Mouse (Mus musculus) neutrophil, adult 5-6 weeks (primary cell): Measurements from ENCODE around the gene Med31. TPM values are rescaled to one million over a fixed set of nuclear protein-coding genes. Genes with fewer than 3 reads are reported as not detected.
"Not testable (repeated sequence)": the region's sequence is repeated elsewhere in the genome, so short reads cannot be mapped to it uniquely, and the experiment has no call there.

Source experiments
- ATAC-seq: fragments of 151-379, 151-347 bp; 2 replicates; pipeline ENCODE4 v1.8.0; 2017; ENCODE audit warnings: mild to moderate bottlenecking, moderate TSS enrichment; ENCODE audit not compliant: insufficient number of reproducible peaks, poor library complexity, low FRiP score, severe bottlenecking; ENCODE audit errors: extremely low read depth
- total RNA-seq: library from RNA; stranded (forward); fragments of 200-1000 nt; gene quantifications from 2 replicates; pipeline ENCODE4 v1.2.3, GENCODE M21; 2017

The Med31 gene
- total RNA-seq, 1 experiment from 2014 or later = 30.3 TPM

- peak; percentile 13; the same call in 1 of the 2 replicates for ATAC-seq
Measured at GRCm38 (mm10) chr11:72206341-72207203, 8.8 kb downstream of the Med31 start, which contains the start of gene Gm43951. Gene Gm43951, minus strand, starts transcription at chr11:72206840.

GRCm38 (mm10) chr11:72205256-72205655 is 10.1 kb downstream of the Med31 start:
- ATAC-seq = no peak

DNA sequence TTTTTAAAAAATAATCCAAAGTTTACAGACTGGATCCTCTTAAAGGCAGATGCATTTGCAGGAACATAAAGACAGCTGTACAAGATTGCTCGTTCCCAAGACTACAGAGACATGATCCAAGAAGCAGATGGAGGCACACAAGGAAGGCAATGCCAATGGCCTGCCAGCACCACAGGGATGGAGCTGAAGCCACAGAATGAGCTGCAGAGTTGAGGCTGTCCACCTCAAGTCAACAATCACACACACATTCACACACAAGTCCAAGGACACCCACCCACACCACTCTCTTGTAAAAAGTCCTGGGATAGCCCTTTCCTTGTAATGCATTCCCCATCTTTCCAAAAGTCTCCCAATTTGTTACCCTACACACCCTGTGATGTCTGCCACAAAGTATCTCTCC is 12.0 kb downstream of the Med31 start:
- no peak for ATAC-seq

DNA sequence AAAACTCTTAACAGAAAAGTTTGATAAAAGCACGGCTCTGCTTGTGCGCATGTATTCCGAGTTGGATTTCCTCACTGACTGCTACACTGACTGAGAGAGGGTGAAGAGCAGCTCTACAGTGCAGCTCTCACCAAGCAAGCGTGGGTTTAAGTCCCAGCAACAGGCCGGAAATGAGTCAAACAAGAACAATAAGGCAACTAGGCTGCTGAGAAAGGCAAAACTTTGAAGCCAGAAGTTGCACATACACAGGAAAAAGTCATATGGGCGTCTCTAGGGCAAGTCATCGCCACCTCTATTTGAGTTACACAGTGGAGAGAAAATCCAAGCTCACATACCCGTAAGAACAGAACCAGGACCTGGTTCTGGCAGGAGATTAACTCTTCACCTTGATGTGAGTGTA is 18.9 kb downstream of the Med31 start:
- ATAC-seq = no peak

DNA sequence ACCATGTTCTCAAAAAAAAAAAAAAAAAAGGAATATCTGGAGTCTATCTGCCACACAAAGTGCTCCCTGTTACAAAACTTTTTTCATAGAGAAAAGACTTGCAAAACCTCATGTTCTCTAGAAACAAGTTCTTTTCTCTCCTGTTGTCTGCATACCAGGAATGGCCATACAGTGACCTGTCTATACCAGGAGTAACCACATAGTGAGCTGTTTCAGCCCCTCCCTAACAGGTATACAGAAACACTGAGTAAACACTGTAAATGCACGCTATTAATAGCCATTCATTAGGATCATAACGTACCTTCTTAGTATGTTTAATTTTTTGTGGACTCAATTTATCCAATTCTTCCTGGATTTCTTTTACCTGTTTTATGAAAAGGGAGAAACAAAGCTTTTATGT is 21.1 kb downstream of the Med31 start:
- no peak for ATAC-seq

GRCm38 (mm10) chr11:72190857-72191256 is 24.5 kb downstream of the Med31 start:
- no peak for ATAC-seq

DNA sequence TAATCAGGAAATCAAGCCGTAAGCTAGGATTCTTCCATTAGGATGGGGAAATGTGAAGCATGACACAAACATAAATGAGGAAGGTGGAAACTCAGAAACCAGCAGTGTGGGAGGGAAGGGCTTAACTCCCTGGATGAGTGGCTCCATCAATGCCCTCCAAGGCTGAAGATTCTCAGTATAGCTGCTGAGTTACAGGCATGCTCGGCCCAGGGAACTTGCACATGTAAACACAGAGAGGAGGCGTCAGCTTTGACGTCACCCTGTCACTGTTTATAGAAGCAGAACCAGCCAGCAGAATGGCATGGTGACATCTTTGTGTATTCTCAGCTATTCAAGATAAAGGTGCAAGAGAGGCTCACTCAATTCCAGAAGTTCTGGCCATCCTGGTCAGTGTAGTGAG is 31.1 kb downstream of the Med31 start:
- ATAC-seq = no peak

DNA sequence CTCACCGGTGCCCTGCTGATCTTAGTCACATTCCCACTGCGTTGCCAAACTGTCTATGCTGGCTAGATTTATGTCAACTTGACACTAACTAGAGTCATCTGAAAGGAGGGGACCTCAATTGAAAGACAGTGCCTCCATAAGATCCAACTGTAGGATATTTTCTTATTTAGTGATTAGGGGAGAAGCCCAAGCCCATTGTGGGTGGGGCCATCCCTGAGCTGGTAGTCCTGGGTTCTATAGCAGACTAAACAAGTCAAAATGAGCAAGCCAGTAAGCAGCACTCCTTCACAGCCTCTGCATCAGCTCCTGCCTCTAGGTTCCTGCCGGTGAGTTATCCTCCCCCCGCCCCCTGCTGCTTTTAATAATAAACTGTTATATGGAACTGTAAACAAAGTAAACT is 34.3 kb downstream of the Med31 start:
- no peak for ATAC-seq

DNA sequence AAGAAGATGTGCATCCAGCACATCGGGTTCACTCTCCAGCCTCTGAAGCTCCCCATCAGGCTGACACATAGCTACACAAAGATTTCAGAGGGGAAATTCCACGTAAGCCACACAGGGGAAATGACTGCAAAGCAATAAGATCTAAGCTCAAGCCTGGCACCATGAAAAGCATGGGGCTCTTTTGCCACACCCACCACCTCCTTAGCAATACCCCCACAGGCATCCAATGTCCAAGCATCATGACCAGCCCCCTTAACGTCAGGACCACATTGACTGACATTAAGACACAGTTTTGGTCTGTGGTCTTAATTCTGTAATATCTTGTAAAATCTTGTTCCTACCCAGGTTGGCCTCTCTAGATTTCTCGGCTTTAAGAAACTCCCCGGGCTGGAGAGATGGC is 34.8 kb downstream of the Med31 start:
- ATAC-seq = no peak

DNA sequence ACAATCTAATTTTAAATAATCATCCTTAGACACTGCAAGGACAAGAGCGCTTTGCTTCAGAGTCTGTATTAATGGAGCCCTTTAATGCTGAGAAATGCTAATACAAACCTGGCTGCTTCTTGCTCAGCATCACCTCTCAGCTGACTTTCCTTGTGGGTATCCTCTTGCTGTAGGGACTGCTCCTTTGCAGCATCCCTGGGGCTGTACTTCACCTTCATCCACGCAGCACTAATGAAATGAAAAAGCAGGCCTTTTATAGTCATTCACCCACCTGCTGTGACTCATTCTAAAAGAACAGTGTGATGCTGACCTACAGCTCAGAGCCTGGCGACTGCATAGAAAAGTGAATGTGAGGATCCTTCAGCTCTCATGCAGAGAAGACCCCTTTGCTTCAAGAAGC is 38.8 kb downstream of the Med31 start:
- no peak for ATAC-seq

GRCm38 (mm10) chr11:72175966-72176365 is 39.4 kb downstream of the Med31 start:
- ATAC-seq = no peak

DNA sequence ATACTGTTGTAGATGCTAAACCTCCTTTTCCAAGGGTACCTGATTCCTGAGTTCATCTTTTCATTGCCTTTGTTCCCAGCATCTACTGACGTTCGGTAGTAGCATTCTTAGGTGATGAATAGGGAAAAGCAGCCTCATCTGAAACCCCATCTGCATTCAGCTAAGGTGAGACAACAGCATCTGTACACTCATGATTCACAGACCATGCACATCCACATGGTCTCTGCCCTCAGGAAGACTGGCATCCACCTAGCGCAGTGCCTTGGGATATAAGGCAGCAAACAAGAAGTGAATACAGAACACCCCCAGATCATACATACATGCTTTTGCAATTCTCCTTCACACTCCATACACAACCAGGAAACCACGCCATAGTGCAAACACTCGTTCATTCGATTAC is 40.7 kb downstream of the Med31 start:
- no peak for ATAC-seq

DNA sequence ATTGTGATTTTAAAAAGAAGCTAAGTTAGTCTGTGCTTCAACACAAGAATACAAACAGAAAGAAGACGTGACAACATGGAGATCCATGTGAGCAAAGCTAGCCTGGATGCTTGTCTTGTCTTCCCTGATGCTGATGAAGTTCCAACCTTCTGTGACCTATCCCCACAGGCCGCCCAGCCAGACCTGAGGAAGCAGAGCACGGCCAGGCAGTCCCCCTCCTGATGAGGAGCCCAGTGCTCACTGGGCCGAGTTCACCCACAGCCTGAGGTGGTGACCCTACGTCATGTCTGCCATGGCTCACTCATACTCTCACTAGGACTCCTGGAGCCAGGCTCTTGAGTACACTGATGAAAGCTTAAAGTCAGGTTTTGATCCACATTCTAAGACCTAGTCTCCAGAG is 41.9 kb downstream of the Med31 start:
- no peak for ATAC-seq

DNA sequence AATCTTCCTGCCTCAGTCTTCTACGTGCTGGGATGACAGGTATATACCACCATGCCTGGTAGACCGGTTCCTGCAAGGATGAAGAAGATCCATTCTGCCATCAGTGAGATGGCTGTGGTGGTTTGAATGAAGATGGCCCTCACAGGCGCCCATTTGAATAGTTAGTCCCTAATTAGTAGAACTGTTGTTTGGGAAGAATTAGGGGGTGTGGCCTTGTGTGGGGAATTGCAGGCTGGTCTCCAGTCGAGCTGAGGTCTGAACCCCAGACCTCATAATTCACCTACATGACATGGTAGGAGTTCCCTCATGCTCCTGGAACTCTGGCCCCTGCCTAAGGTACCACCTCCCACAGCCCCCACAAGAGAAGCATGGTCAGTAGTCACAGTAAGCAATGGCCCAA is 43.5 kb downstream of the Med31 start:
- ATAC-seq = not testable (repeated sequence)

DNA sequence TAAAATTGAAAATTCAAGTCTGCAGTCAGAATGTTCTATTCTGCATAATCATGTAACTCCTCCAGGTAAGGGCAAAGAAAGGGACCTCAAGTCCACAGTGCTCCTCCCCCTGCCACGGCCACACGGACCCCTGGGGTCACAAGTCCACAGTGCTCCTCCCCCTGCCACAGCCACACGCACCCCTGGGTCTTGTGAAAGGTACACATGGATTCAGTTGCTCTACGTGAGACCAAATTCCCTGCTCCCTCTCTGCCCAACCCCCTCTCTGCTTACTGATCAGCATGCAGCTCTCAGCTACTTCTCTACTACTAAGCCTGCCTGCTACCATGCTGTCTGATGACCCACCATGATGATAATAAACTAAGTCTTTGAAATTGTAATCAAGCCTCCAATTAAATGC is 45.5 kb downstream of the Med31 start:
- no peak for ATAC-seq

DNA sequence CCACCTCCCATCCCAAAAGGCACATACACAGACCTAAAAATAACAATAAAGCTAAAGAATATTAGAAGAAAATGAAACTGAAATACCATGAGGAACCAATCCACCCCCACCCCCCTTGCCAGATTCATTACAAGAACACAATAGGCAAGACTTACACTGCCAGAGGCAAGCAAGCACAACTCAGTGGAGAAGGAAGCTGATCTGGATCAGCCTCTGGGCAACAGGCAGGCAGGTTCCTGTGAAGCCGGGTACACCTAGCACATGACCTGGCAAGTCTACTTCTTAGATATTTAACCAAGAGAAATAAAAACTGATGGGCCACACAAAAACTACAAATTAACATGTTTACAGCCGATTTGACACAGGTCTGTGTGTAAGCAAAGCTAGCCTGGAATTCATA is 52.2 kb downstream of the Med31 start:
- ATAC-seq = no peak

Other genes starting within 250 kb of the Med31 start
- not detected in 2 replicates for gene Aipl1, start 178.1 kb downstream of the Med31 start, total RNA-seq
- gene Pimreg, start 173.6 kb downstream of the Med31 start, total RNA-seq = not detected in 2 replicates
- 0.12 TPM in 1 of 2 replicates, not detected in the other for gene Pitpnm3, start 79.8 kb downstream of the Med31 start, total RNA-seq
- gene Gm43951, start 8.8 kb downstream of the Med31 start, total RNA-seq = 0.74 and 2.2 TPM in 2 replicates
- gene 4933427D14Rik, start 8.1 kb downstream of the Med31 start, total RNA-seq = 19.3 and 25.4 TPM in 2 replicates
- 26.3 and 28.5 TPM in 2 replicates for gene Txndc17, start 8.0 kb downstream of the Med31 start, total RNA-seq
- 0.23 TPM in 1 of 2 replicates, not detected in the other for gene Slc13a5, start 51.6 kb upstream of the Med31 start, total RNA-seq
- 37.6 and 44.4 TPM in 2 replicates for gene Xaf1, start 86.0 kb upstream of the Med31 start, total RNA-seq
- 0.35 TPM in 1 of 2 replicates, not detected in the other for gene Fbxo39, start 98.9 kb upstream of the Med31 start, total RNA-seq
- not detected in 2 replicates for gene Tekt1, start 146.8 kb upstream of the Med31 start, total RNA-seq
- not detected in 2 replicates for gene Smtnl2, start 196.1 kb upstream of the Med31 start, total RNA-seq
- gene Ggt6, start 219.9 kb upstream of the Med31 start, total RNA-seq = not detected in 2 replicates
- 57.1 and 73.4 TPM in 2 replicates for gene Mybbp1a, start 225.8 kb upstream of the Med31 start, total RNA-seq